Mouse (Mus musculus): ENCODE data around the gene Gadd45b. TPM values are rescaled to one million over a fixed set of nuclear protein-coding genes. Genes with fewer than 3 reads are reported as not detected.

Gadd45b gene
- polyA plus RNA-seq, 2 experiments: 1.9 to 2.7 TPM

GRCm38 (mm10) chr10:80946684-80947437, 17.0 kb downstream of the Gadd45b start:
- ATAC-seq (ENCODE audit: insufficient read depth): no peak
- 58% methylated on average over 14 of the region's 14 CpGs for WGBS (ENCODE audit: insufficient replicate concordance)

GRCm38 (mm10) chr10:80947802-80948201, 17.9 kb downstream of the Gadd45b start:
- Histone ChIP-seq H3K9ac (replicated peaks) (no peak overlapping the region), H3K4me1 (replicated peaks; ENCODE audit: control insufficient read depth in 2 of 2, insufficient read depth in 2 of 2, low read length in 1 of 2) (peaks cover 0 to 9% of the 10 kb centered on the region in 2 experiments; a peak in 2 of 4 replicates), H3K9me3 (ENCODE audit: control insufficient read depth, low read length) (no peaks in the 10 kb centered on the region), H3K27me3 (ENCODE audit: control insufficient read depth, insufficient read depth, low read length) (no peaks in the 10 kb centered on the region), H3K27ac (no peak overlapping the region), H3K36me3 (replicated peaks; ENCODE audit: control insufficient read depth, insufficient read depth, low read depth) (no peaks in the 10 kb centered on the region), H3K4me3 (ENCODE audit: insufficient read depth in 1 of 2, low read depth in 2 of 2, low read length in 2 of 2) (no peak overlapping the region), H3K4me2 (ENCODE audit: low read depth) (no peak overlapping the region)
- 59% methylated on average over 2 of the region's 2 CpGs for WGBS (ENCODE audit: insufficient replicate concordance)
- no peak for ATAC-seq (ENCODE audit: insufficient read depth)
- DNase-seq (ENCODE audit: low read depth in 3 of 3, low spot score in 3 of 3): no peak
- no peak for TF ChIP-seq EP300 (IDR thresholded peaks at IDR 0.05; ENCODE audit: low read depth)
- TF ChIP-seq CTCF (IDR thresholded peaks at IDR 0.05; ENCODE audit: low read depth): no peak

More at GRCm38 (mm10) chr10:80946684-80947437, 17.0 kb downstream of the Gadd45b start:
- Histone ChIP-seq H3K4me2 (ENCODE audit: low read depth) (no peak overlapping the region), H3K4me1 (replicated peaks; ENCODE audit: control insufficient read depth in 2 of 2, insufficient read depth in 2 of 2, low read length in 1 of 2) (peaks cover 0 to 9% of the 10 kb centered on the region in 2 experiments; a peak in 2 of 4 replicates), H3K9ac (replicated peaks) (no peak overlapping the region), H3K27me3 (ENCODE audit: control insufficient read depth, insufficient read depth, low read length) (no peaks in the 10 kb centered on the region), H3K27ac (no peak overlapping the region), H3K36me3 (replicated peaks; ENCODE audit: control insufficient read depth, insufficient read depth, low read depth) (no peaks in the 10 kb centered on the region), H3K9me3 (ENCODE audit: control insufficient read depth, low read length) (no peaks in the 10 kb centered on the region), H3K4me3 (ENCODE audit: insufficient read depth in 1 of 2, low read depth in 2 of 2, low read length in 2 of 2) (no peak overlapping the region)
- no peak for TF ChIP-seq EP300 (IDR thresholded peaks at IDR 0.05; ENCODE audit: low read depth)
- peak; percentile 67 for TF ChIP-seq CTCF (IDR thresholded peaks at IDR 0.05; ENCODE audit: low read depth)
- DNase-seq (ENCODE audit: low read depth in 3 of 3, low spot score in 3 of 3): no peak

GRCm38 (mm10) chr10:80948570-80948969, 18.7 kb downstream of the Gadd45b start:
- Histone ChIP-seq H3K9me3 (ENCODE audit: control insufficient read depth, low read length) (no peaks in the 10 kb centered on the region), H3K27me3 (ENCODE audit: control insufficient read depth, insufficient read depth, low read length) (no peaks in the 10 kb centered on the region), H3K9ac (replicated peaks) (no peak overlapping the region), H3K4me2 (ENCODE audit: low read depth) (no peak overlapping the region), H3K36me3 (replicated peaks; ENCODE audit: control insufficient read depth, insufficient read depth, low read depth) (no peaks in the 10 kb centered on the region), H3K27ac (no peak overlapping the region), H3K4me3 (ENCODE audit: insufficient read depth in 1 of 2, low read depth in 2 of 2, low read length in 2 of 2) (no peak overlapping the region), H3K4me1 (replicated peaks; ENCODE audit: control insufficient read depth in 2 of 2, insufficient read depth in 2 of 2, low read length in 1 of 2) (peaks cover 0 to 7% of the 10 kb centered on the region in 2 experiments; a peak in 2 of 4 replicates)
- ATAC-seq (ENCODE audit: insufficient read depth) (no peak), DNase-seq (ENCODE audit: low read depth in 3 of 3, low spot score in 3 of 3) (no peak)
- TF ChIP-seq CTCF (IDR thresholded peaks at IDR 0.05; ENCODE audit: low read depth): no peak
- TF ChIP-seq EP300 (IDR thresholded peaks at IDR 0.05; ENCODE audit: low read depth): no peak
- WGBS (ENCODE audit: insufficient replicate concordance): 25% methylated on average over 6 of the region's 6 CpGs

GRCm38 (mm10) chr10:80949081-80949480, 19.2 kb downstream of the Gadd45b start:
- no peak overlapping the region for H3K9ac ChIP-seq (replicated peaks)
- no peak overlapping the region for H3K4me2 ChIP-seq (ENCODE audit: low read depth)
- DNase-seq (ENCODE audit: low read depth in 3 of 3, low spot score in 3 of 3): no peak
- no peak overlapping the region for H3K27ac ChIP-seq
- ATAC-seq (ENCODE audit: insufficient read depth): no peak
- peaks cover 0 to 7% of the 10 kb centered on the region in 2 experiments; a peak in 2 of 4 replicates for H3K4me1 ChIP-seq (replicated peaks; ENCODE audit: control insufficient read depth in 2 of 2, insufficient read depth in 2 of 2, low read length in 1 of 2)
- TF ChIP-seq EP300 (IDR thresholded peaks at IDR 0.05; ENCODE audit: low read depth): no peak
- no peak for TF ChIP-seq CTCF (IDR thresholded peaks at IDR 0.05; ENCODE audit: low read depth)
- H3K4me3 ChIP-seq (ENCODE audit: insufficient read depth in 1 of 2, low read depth in 2 of 2, low read length in 2 of 2): no peak overlapping the region
- H3K27me3 ChIP-seq (ENCODE audit: control insufficient read depth, insufficient read depth, low read length): no peaks in the 10 kb centered on the region
- no peaks in the 10 kb centered on the region for H3K36me3 ChIP-seq (replicated peaks; ENCODE audit: control insufficient read depth, insufficient read depth, low read depth)
- no peaks in the 10 kb centered on the region for H3K9me3 ChIP-seq (ENCODE audit: control insufficient read depth, low read length)
- WGBS (ENCODE audit: insufficient replicate concordance): 59% methylated on average over 3 of the region's 3 CpGs

- Histone ChIP-seq H3K27me3 (ENCODE audit: control insufficient read depth, insufficient read depth, low read length) (no peaks in the 10 kb centered on the region), H3K27ac (no peak overlapping the region), H3K36me3 (replicated peaks; ENCODE audit: control insufficient read depth, insufficient read depth, low read depth) (no peaks in the 10 kb centered on the region), H3K4me1 (replicated peaks; ENCODE audit: control insufficient read depth in 2 of 2, insufficient read depth in 2 of 2, low read length in 1 of 2) (peaks cover 0 to 7% of the 10 kb centered on the region in 2 experiments; a peak in 2 of 4 replicates), H3K4me2 (ENCODE audit: low read depth) (no peak overlapping the region), H3K9ac (replicated peaks) (no peak overlapping the region), H3K9me3 (ENCODE audit: control insufficient read depth, low read length) (no peaks in the 10 kb centered on the region), H3K4me3 (ENCODE audit: insufficient read depth in 1 of 2, low read depth in 2 of 2, low read length in 2 of 2) (no peak overlapping the region)
- no peak for DNase-seq (ENCODE audit: low read depth in 3 of 3, low spot score in 3 of 3)
- TF ChIP-seq EP300 (IDR thresholded peaks at IDR 0.05; ENCODE audit: low read depth) (no peak), CTCF (IDR thresholded peaks at IDR 0.05; ENCODE audit: low read depth) (no peak)
- ATAC-seq (ENCODE audit: insufficient read depth): no peak
- WGBS (ENCODE audit: insufficient replicate concordance): 19% methylated on average over 5 of the region's 5 CpGs
Measured at GRCm38 (mm10) chr10:80950314-80950713, 20.4 kb downstream of the Gadd45b start.
